14 mouse cellular contexts compared by ENCODE assay signal in the genomic region with DNA sequence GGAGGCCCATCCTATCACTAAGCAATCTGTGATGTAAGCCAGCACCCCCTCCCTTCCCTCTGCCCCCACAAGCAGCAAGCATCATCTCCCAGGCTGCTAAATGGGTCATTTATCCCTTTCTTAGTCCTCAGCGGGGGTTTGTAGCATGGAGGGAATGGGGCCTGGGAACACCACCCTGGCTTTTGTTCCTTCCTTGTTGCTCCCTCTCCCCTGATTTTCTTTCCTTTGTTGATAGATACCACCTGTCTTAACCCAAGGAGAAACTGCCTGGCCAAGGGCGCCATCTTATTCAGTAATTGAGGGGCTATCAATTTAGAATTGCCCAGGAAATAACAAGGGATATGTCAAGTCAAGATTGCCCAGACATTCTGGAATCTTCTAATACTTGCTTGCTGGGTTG. TPM values are rescaled to one million over a fixed set of nuclear protein-coding genes. Genes with fewer than 3 reads are reported as not detected.
DNase-seq lines count a peak whose midpoint lies in the region; ATAC-seq and TF ChIP-seq lines count a peak whose summit lies in the region.
"Had no signal": no experiment of that assay in that cellular context is flagged by ENCODE, and none has a peak within 500 bp of the region (broad histone marks: within the 10 kb centered on the region; RNA-seq: fewer than 3 reads in every experiment).

No protein-coding gene starts in this region.

- WGBS in hindbrain, embryonic 11.5 days, result 40% methylated on average over 2 of the region's 2 CpGs
- 25% methylated on average over 2 of the region's 2 CpGs for WGBS in hindbrain, embryonic 14.5 days
- 12% methylated on average over 2 of the region's 2 CpGs for WGBS in forebrain, embryonic 13.5 days
- 17% methylated on average over 2 of the region's 2 CpGs for WGBS in midbrain, embryonic 14.5 days
- WGBS in intestine, postnatal 0 days, result 87% methylated on average over 2 of the region's 2 CpGs

- H3K27ac ChIP-seq in hindbrain, embryonic 11.5 days (ENCODE audit: low read depth, low read length), result 0 out of 2 replicates have a peak overlapping the region, but pooled peaks have one; percentile 0
- no peak overlapping the region for H3K27ac ChIP-seq in hindbrain, embryonic 14.5 days
- peak overlapping the region; percentile 8; the same call in 1 of the 2 replicates for H3K27ac ChIP-seq in forebrain, embryonic 13.5 days
- H3K27ac ChIP-seq in midbrain, embryonic 14.5 days (replicated peaks; ENCODE audit: low read depth, low read length), result no peak overlapping the region
- H3K27ac ChIP-seq in intestine, postnatal 0 days (ENCODE audit: low read depth, low read length), result no peak overlapping the region
- H3K27ac ChIP-seq: gastrocnemius, adult 2 months; heart, embryonic 15.5 days; hindbrain, embryonic 15.5 days had no signal

- H3K9me3 ChIP-seq in hindbrain, embryonic 11.5 days (ENCODE audit: control insufficient read depth, low read length), result no peaks in the 10 kb centered on the region
- no peaks in the 10 kb centered on the region for H3K9me3 ChIP-seq in hindbrain, embryonic 14.5 days (ENCODE audit: control insufficient read depth, low read length)
- no peaks in the 10 kb centered on the region for H3K9me3 ChIP-seq in forebrain, embryonic 13.5 days (replicated peaks)
- H3K9me3 ChIP-seq in midbrain, embryonic 14.5 days (ENCODE audit: control insufficient read depth, low read length), result no peaks in the 10 kb centered on the region
- no peaks in the 10 kb centered on the region for H3K9me3 ChIP-seq in intestine, postnatal 0 days (ENCODE audit: control insufficient read depth)
- H3K9me3 ChIP-seq: heart, embryonic 15.5 days; hindbrain, embryonic 15.5 days had no signal

- no peaks in the 10 kb centered on the region for H3K27me3 ChIP-seq in hindbrain, embryonic 11.5 days (ENCODE audit: control insufficient read depth, insufficient read depth, low read length)
- H3K27me3 ChIP-seq in hindbrain, embryonic 14.5 days (ENCODE audit: control insufficient read depth, insufficient read depth, low read length), result no peaks in the 10 kb centered on the region
- no peaks in the 10 kb centered on the region; the same call in 1 of the 2 replicates for H3K27me3 ChIP-seq in forebrain, embryonic 13.5 days
- H3K27me3 ChIP-seq in midbrain, embryonic 14.5 days (ENCODE audit: control insufficient read depth, insufficient read depth, low read length), result no peaks in the 10 kb centered on the region
- H3K27me3 ChIP-seq in intestine, postnatal 0 days (replicated peaks; ENCODE audit: control insufficient read depth, insufficient read depth, low read length), result no peaks in the 10 kb centered on the region
- H3K27me3 ChIP-seq: hindbrain, embryonic 15.5 days had no signal

- H3K9ac ChIP-seq in hindbrain, embryonic 11.5 days (ENCODE audit: low read depth, low read length), result no peak overlapping the region
- H3K9ac ChIP-seq in hindbrain, embryonic 14.5 days, result no peak overlapping the region
- 0 out of 2 replicates have a peak overlapping the region, but pooled peaks have one; percentile 26 for H3K9ac ChIP-seq in forebrain, embryonic 13.5 days
- H3K9ac ChIP-seq in midbrain, embryonic 14.5 days (replicated peaks; ENCODE audit: low read length), result no peak overlapping the region
- H3K9ac ChIP-seq in intestine, postnatal 0 days (ENCODE audit: low read depth, low read length), result no peak overlapping the region
- H3K9ac ChIP-seq: heart, embryonic 15.5 days; hindbrain, embryonic 15.5 days had no signal

- no peak overlapping the region for H3K4me3 ChIP-seq in hindbrain, embryonic 11.5 days (ENCODE audit: low read depth, low read length)
- H3K4me3 ChIP-seq in hindbrain, embryonic 14.5 days (replicated peaks; ENCODE audit: low read length), result no peak overlapping the region
- H3K4me3 ChIP-seq in forebrain, embryonic 13.5 days, result no peak overlapping the region
- H3K4me3 ChIP-seq in midbrain, embryonic 14.5 days (replicated peaks; ENCODE audit: low read depth, low read length), result no peak overlapping the region
- no peak overlapping the region for H3K4me3 ChIP-seq in intestine, postnatal 0 days (ENCODE audit: low read depth, low read length)
- H3K4me3 ChIP-seq: gastrocnemius, adult 2 months; heart, embryonic 15.5 days; hindbrain, embryonic 15.5 days had no signal

- TF ChIP-seq CTCF in intestine, postnatal 0 days (IDR thresholded peaks at IDR 0.05; ENCODE audit: low read depth), result no peak

- peaks cover 5% of the 10 kb centered on the region; the same call in 1 of the 2 replicates for H3K36me3 ChIP-seq in hindbrain, embryonic 11.5 days (ENCODE audit: control insufficient read depth, insufficient read depth, low read length)
- peaks cover 10% of the 10 kb centered on the region for H3K36me3 ChIP-seq in hindbrain, embryonic 14.5 days (replicated peaks; ENCODE audit: control insufficient read depth, insufficient read depth)
- H3K36me3 ChIP-seq in forebrain, embryonic 13.5 days (ENCODE audit: poor library complexity, severe bottlenecking), result peaks cover 72% of the 10 kb centered on the region
- H3K36me3 ChIP-seq in midbrain, embryonic 14.5 days (ENCODE audit: control insufficient read depth, insufficient read depth, low read length), result peaks cover 46% of the 10 kb centered on the region; the same call in 1 of the 2 replicates
- peaks cover 48% of the 10 kb centered on the region; the same call in 1 of the 2 replicates for H3K36me3 ChIP-seq in intestine, postnatal 0 days (ENCODE audit: control insufficient read depth, insufficient read depth)
- H3K36me3 ChIP-seq: heart, embryonic 15.5 days had no signal

- H3K4me2 ChIP-seq in hindbrain, embryonic 11.5 days (replicated peaks; ENCODE audit: low read depth, low read length), result no peak overlapping the region
- H3K4me2 ChIP-seq in hindbrain, embryonic 14.5 days (replicated peaks), result no peak overlapping the region
- H3K4me2 ChIP-seq in forebrain, embryonic 13.5 days, result peak overlapping the region; percentile 49
- H3K4me2 ChIP-seq in midbrain, embryonic 14.5 days (ENCODE audit: low read length), result peak overlapping the region; percentile 36
- H3K4me2 ChIP-seq in intestine, postnatal 0 days (replicated peaks; ENCODE audit: low read depth), result no peak overlapping the region
- H3K4me2 ChIP-seq: heart, embryonic 15.5 days had no signal

- no peak for DNase-seq in hindbrain, embryonic 11.5 days (ENCODE audit: low spot score)
- no peak for DNase-seq in hindbrain, embryonic 14.5 days (ENCODE audit: low spot score)
- peak; percentile 93 for DNase-seq in ES-CJ7 (ENCODE audit: low read depth, low spot score)
- DNase-seq in midbrain, embryonic 14.5 days, result no peak
- no peak for DNase-seq in cerebellum, postnatal 36 days
- DNase-seq: adrenal gland, postnatal 14 days; cerebellum, postnatal 25 days; gastrocnemius, adult 2 months; kidney, adult 8-10 months; lung, postnatal 14 days had no signal

- ATAC-seq in hindbrain, embryonic 11.5 days (ENCODE audit: low FRiP score), result no peak
- no peak for ATAC-seq in hindbrain, embryonic 14.5 days (ENCODE audit: low FRiP score)
- no peak for ATAC-seq in forebrain, embryonic 13.5 days
- no peak for ATAC-seq in midbrain, embryonic 14.5 days (ENCODE audit: low FRiP score, low TSS enrichment)
- no peak for ATAC-seq in intestine, postnatal 0 days

- H3K4me1 ChIP-seq in hindbrain, embryonic 11.5 days (replicated peaks; ENCODE audit: control insufficient read depth, insufficient read depth, low read length), result peaks cover 44% of the 10 kb centered on the region
- H3K4me1 ChIP-seq in hindbrain, embryonic 14.5 days (replicated peaks; ENCODE audit: control insufficient read depth, insufficient read depth, low read length), result peaks cover 78% of the 10 kb centered on the region
- peaks cover 99% of the 10 kb centered on the region for H3K4me1 ChIP-seq in forebrain, embryonic 13.5 days
- H3K4me1 ChIP-seq in midbrain, embryonic 14.5 days (ENCODE audit: control insufficient read depth, insufficient read depth, low read length), result peaks cover 77% of the 10 kb centered on the region
- peaks cover 13% of the 10 kb centered on the region for H3K4me1 ChIP-seq in intestine, postnatal 0 days (replicated peaks; ENCODE audit: control insufficient read depth, insufficient read depth, low read length)

RNA-seq across cellular contexts. Expression of gene Tle3, which starts 14.1 kb away (rescaled TPM):
- 33.7 and 36.7 TPM in 2 replicates for polyA plus RNA-seq in hindbrain, embryonic 11.5 days (2014; fragmentation: Nextera tagmentation; extraction: Ambion mirVana)
- 22.4 and 23.9 TPM in 2 replicates for polyA plus RNA-seq in hindbrain, embryonic 14.5 days (2014; fragmentation: Nextera tagmentation; extraction: Ambion mirVana)
- polyA plus RNA-seq in forebrain, embryonic 13.5 days (2015; fragmentation: Nextera tagmentation; extraction: Ambion mirVana), result 36.6 and 39.2 TPM in 2 replicates
- 36.4 and 43.8 TPM in 2 replicates for polyA plus RNA-seq in midbrain, embryonic 14.5 days (2014; fragmentation: Nextera tagmentation; extraction: Ambion mirVana)
- polyA plus RNA-seq in intestine, postnatal 0 days (2015; fragmentation: Nextera tagmentation; extraction: Ambion mirVana), result 24.3 and 28.6 TPM in 2 replicates

Comparison
In these comparisons a context has a peak if more than half of its experiments do, and no peak if none do; other contexts are left out.
1. H3K27ac ChIP-seq: peak in hindbrain, embryonic 11.5 days (single experiment) and forebrain, embryonic 13.5 days (single experiment); none in hindbrain, embryonic 14.5 days (single experiment), midbrain, embryonic 14.5 days (single experiment) and intestine, postnatal 0 days (single experiment).
2. H3K4me2 ChIP-seq: peak in forebrain, embryonic 13.5 days (single experiment) and midbrain, embryonic 14.5 days (single experiment); none in hindbrain, embryonic 11.5 days (single experiment), hindbrain, embryonic 14.5 days (single experiment) and intestine, postnatal 0 days (single experiment).